Mouse (Mus musculus) liver, embryonic 16.5 days (tissue): Measurements from ENCODE around the gene Ccdc34. TPM values are rescaled to one million over a fixed set of nuclear protein-coding genes. Genes with fewer than 3 reads are reported as not detected.

Source experiments
- ATAC-seq: fragments of 200-750 bp; cut with Nextera tagmentation; 2 replicates; pipeline ENCODE4 v1.8.0; 2017; ENCODE audit warnings: low read depth, mild to moderate bottlenecking, moderate number of reproducible peaks, moderate library complexity
- H3K27ac ChIP-seq: fragments of 300-500 bp; sonication (generic); 2 replicates; pipeline ENCODE4 v1.5.1; 2014; ENCODE audit warnings: mild to moderate bottlenecking, low read length
- H3K27me3 ChIP-seq: fragments of 300-500 bp; sonication (generic); 2 replicates; pipeline ENCODE4 v1.6.1; 2014; ENCODE audit warnings: low read depth, low read length, mixed read lengths; ENCODE audit not compliant: control insufficient read depth, insufficient read depth
- H3K36me3 ChIP-seq: fragments of 300-500 bp; sonication (generic); 2 replicates; pipeline ENCODE4 v1.6.1; 2014; ENCODE audit warnings: mild to moderate bottlenecking; ENCODE audit not compliant: control insufficient read depth, insufficient read depth
- H3K4me1 ChIP-seq: fragments of 300-500 bp; sonication (generic); 2 replicates; pipeline ENCODE4 v1.6.1; 2014; ENCODE audit warnings: low read depth, low read length, mixed read lengths; ENCODE audit not compliant: control insufficient read depth
- H3K4me2 ChIP-seq: fragments of 300-500 bp; sonication (generic); 2 replicates; pipeline ENCODE4 v1.6.1; 2014; ENCODE audit warnings: low read depth, low read length, mixed read lengths
- H3K4me3 ChIP-seq: fragments of 300-500 bp; sonication (generic); 2 replicates; pipeline ENCODE4 v1.5.1; 2014; ENCODE audit warnings: low read depth, mild to moderate bottlenecking, low read length
- H3K9ac ChIP-seq: fragments of 300-500 bp; sonication (generic); 2 replicates; pipeline ENCODE4 v1.6.1; 2014; ENCODE audit warnings: low read depth, low read length
- H3K9me3 ChIP-seq: fragments of 300-500 bp; sonication (generic); replicated peaks from 2 replicates; pipeline ENCODE4 v1.6.1; 2016; ENCODE audit warnings: low read length; ENCODE audit not compliant: control insufficient read depth
- WGBS: fragments of 180-500 bp; shearing (Covaris S2); extraction: QIAGEN DNeasy Blood & Tissue Kit; methylation state at CpG from one replicate; pipeline ENCODE4 v1.1.7; 2014; ENCODE audit not compliant: insufficient replicate concordance; 5-methylcytosine and 5-hydroxymethylcytosine counted together
- polyA plus RNA-seq: library from polyadenylated mRNA; unstranded; fragments of >200 nt; fragmentation: Nextera tagmentation; extraction: Ambion mirVana; gene quantifications from 2 replicates; pipeline ENCODE4 v1.2.1, GENCODE M21; 2015

Gene Ccdc34
- polyA plus RNA-seq, 1 experiment from 2014 or later: 18.1 TPM

DNA sequence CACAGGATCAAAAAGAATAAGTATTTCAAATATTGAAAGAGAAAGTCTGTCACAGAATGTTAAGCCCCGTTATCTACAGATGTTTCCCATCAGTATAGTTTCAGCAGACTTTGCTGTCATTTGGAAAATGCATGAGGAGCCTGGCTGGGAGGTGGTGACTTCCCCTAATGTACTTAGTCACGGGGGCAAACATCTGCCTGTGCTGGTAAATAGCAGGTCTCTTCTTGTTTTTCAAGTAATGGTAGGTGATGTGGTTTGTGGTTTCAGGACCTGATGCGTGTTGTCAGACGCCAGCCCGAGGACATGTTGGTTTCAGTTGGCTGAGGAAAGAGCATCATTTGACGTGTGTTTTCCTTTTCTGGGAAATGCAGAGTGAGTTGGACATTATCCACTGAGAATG, 62.9 kb downstream of the Ccdc34 start:
- H3K4me1 ChIP-seq: no peaks in the 10 kb centered on the region; the same call in 1 of the 2 replicates
- no peak overlapping the region for H3K4me2 ChIP-seq
- ATAC-seq: no peak
- no peak overlapping the region for H3K4me3 ChIP-seq
- H3K36me3 ChIP-seq: no peaks in the 10 kb centered on the region
- H3K27ac ChIP-seq: no peak overlapping the region
- H3K9me3 ChIP-seq: no peaks in the 10 kb centered on the region
- no peak overlapping the region for H3K9ac ChIP-seq
- 20% methylated on average over 6 of the region's 6 CpGs for WGBS
- H3K27me3 ChIP-seq: no peaks in the 10 kb centered on the region

DNA sequence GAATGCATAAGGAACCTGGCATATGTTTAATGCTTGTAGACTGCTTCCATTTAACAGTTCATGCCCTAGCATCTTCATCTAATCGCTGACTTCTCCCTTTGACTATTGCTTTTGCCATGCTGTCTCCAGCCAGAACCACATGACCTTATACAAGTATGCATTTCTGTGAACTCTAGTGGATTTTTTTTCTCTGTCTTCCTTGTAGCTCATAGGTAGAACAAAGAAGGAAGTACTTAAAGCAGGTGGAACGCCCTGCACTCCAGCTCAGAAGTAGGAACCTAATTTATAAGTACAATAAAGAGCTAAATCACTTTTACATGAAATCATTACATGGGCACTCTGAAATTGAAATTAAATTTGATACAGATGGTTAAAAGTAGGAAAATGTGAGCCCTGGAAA, 65.4 kb downstream of the Ccdc34 start:
- no peak overlapping the region for H3K27ac ChIP-seq
- H3K4me3 ChIP-seq: no peak overlapping the region
- H3K9me3 ChIP-seq: no peaks in the 10 kb centered on the region
- no peaks in the 10 kb centered on the region for H3K27me3 ChIP-seq
- WGBS: 55% methylated on average over 2 of the region's 2 CpGs
- no peaks in the 10 kb centered on the region for H3K4me1 ChIP-seq
- H3K9ac ChIP-seq: no peak overlapping the region
- H3K36me3 ChIP-seq: no peaks in the 10 kb centered on the region
- no peak overlapping the region for H3K4me2 ChIP-seq
- no peak for ATAC-seq

DNA sequence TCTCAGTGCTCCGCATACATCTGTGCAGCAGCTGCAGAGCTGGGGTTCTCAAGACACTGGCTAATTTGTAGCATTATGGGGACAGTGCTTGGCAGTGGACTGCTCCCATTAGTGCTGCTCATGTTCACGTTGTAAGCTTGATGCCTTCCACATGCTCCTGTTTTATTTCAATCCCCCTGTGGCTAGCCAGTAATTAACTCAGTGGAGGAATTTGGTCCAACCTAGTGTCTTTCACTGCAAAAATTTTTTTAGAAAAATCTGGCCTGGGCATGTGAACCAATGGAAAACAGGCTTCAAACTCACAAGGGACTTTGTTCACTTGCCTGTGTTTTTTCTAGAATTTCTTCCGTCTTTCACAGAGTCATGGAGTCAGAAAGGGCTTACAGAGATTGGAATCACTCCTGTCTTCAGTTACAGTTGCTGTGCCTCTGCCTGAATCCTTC, 68.1 kb downstream of the Ccdc34 start:
- Histone ChIP-seq H3K4me1 (no peaks in the 10 kb centered on the region), H3K4me2 (no peak overlapping the region), H3K27ac (no peak overlapping the region), H3K9me3 (no peaks in the 10 kb centered on the region), H3K9ac (no peak overlapping the region), H3K36me3 (no peaks in the 10 kb centered on the region), H3K27me3 (no peaks in the 10 kb centered on the region), H3K4me3 (no peak overlapping the region)
- ATAC-seq: no peak
- 63% methylated on average over 3 of the region's 3 CpGs for WGBS

DNA sequence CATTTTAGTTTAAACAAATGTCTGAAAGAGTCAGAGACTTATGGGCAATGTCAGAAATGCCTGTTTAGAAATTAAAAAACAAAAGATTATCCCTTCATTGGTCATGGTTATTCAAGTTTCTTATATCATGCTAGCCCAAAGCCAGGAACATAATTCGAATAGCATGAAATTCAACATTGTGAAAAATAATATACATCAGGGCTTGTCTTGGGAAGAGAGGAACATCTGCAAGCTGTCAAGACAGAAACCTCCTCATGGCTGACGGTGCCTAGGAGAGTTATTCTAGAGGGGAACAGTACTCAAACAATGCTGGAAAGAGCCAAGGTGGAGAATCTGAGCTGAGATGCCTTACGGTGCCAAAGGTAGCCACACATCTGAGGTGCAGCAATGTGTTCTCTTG, 96.5 kb downstream of the Ccdc34 start:
- no peaks in the 10 kb centered on the region for H3K27me3 ChIP-seq
- H3K4me2 ChIP-seq: no peak overlapping the region
- ATAC-seq: no peak
- no peaks in the 10 kb centered on the region for H3K9me3 ChIP-seq
- 66% methylated on average over 3 of the region's 3 CpGs for WGBS
- H3K4me3 ChIP-seq: no peak overlapping the region
- no peaks in the 10 kb centered on the region for H3K4me1 ChIP-seq
- no peak overlapping the region for H3K27ac ChIP-seq
- no peaks in the 10 kb centered on the region for H3K36me3 ChIP-seq
- H3K9ac ChIP-seq: no peak overlapping the region

DNA sequence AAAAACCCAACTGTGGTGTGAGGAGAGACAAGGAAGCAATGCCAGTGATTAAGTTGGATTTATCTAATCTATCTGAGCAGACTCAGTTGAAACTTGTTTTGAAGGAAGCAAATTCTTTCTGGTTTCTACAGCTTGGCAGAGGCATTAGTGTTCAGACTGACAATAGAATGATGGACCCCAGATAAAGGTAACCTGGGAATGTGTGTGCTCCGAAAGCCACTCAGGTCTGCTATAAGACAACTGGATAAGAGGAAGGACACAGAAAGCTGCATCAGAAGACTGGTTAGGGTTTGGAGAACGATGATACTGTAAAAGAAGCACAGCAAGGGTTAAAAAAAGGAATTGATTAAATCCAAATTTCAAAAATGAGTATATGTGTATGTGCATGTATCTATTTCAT, 111.8 kb downstream of the Ccdc34 start:
- no peak for ATAC-seq
- WGBS: 54% methylated on average over 2 of the region's 2 CpGs
- H3K4me2 ChIP-seq: no peak overlapping the region

DNA sequence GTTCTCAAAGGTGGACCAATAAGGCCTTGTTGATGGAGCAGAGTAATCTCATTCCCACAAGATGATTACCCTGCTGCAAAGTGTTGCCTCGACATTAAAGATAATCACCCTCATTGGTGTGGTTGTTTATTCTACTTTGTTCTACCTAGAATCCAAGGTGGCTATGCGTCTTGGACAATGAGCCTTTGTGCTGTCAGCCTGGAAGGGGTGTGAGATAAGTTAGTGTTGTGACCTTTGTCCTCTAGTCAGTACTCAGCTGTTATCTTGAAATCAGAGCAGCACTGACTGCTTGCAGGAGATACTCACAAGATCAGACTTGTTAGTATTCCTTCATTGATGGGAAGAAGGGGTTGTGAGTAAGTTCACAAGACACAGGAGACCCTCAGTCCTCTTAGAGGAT, 114.0 kb downstream of the Ccdc34 start:
- ATAC-seq: no peak
- Histone ChIP-seq H3K27me3 (no peaks in the 10 kb centered on the region), H3K4me1 (no peaks in the 10 kb centered on the region), H3K4me2 (no peak overlapping the region), H3K4me3 (no peak overlapping the region), H3K9me3 (no peaks in the 10 kb centered on the region), H3K9ac (no peak overlapping the region), H3K27ac (no peak overlapping the region), H3K36me3 (no peaks in the 10 kb centered on the region)
- WGBS: 16% methylated on average over 2 of the region's 2 CpGs

More for the DNA sequence above, 111.8 kb downstream of the Ccdc34 start:
- H3K9me3 ChIP-seq: no peaks in the 10 kb centered on the region
- H3K27me3 ChIP-seq: no peaks in the 10 kb centered on the region
- no peaks in the 10 kb centered on the region for H3K36me3 ChIP-seq
- H3K4me1 ChIP-seq: no peaks in the 10 kb centered on the region
- H3K27ac ChIP-seq: no peak overlapping the region
- H3K9ac ChIP-seq: no peak overlapping the region
- no peak overlapping the region for H3K4me3 ChIP-seq

DNA sequence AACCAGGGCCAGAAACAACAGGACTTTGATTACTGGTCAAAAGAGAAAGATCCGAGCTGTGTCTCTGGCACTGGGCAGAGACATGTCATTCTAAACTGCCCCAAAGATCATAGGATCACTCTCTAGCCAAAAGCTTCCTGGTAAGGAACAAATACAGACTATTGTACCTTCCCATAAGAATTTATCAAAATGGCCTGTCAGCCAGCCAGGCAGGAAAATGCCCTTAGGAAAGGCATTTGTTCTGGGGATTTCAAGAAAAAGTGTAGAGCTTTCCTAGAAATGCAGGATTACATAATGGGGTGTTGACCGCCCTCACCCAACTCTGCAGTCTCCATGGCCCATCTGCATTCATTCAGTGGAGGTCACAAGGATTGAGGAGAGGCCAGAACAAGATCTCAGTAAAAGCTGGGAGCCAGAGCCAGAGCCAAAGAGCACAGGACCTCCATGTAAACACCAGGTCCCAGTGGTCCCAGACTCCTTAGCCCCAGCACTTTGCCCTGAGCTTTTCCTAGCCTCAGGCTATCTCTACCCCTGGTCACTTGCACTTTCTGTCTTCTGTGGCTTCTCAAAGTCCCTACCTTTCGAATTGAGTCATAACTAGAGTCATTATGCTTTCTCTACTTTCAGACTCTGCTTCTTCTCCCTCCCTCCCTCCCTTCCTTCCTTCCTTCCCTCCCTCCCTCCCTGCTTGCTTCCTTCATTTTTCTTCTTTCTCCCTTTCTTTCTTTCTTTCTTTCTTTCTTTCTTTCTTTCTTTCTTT, 115.9 kb downstream of the Ccdc34 start:
- H3K9ac ChIP-seq: no peak overlapping the region
- H3K4me1 ChIP-seq: no peaks in the 10 kb centered on the region
- H3K27me3 ChIP-seq: no peaks in the 10 kb centered on the region
- 43% methylated on average over 3 of the region's 3 CpGs for WGBS
- H3K4me2 ChIP-seq: no peak overlapping the region
- H3K4me3 ChIP-seq: no peak overlapping the region
- H3K9me3 ChIP-seq: no peaks in the 10 kb centered on the region
- no peaks in the 10 kb centered on the region for H3K36me3 ChIP-seq
- no peak overlapping the region for H3K27ac ChIP-seq
- no peak for ATAC-seq

DNA sequence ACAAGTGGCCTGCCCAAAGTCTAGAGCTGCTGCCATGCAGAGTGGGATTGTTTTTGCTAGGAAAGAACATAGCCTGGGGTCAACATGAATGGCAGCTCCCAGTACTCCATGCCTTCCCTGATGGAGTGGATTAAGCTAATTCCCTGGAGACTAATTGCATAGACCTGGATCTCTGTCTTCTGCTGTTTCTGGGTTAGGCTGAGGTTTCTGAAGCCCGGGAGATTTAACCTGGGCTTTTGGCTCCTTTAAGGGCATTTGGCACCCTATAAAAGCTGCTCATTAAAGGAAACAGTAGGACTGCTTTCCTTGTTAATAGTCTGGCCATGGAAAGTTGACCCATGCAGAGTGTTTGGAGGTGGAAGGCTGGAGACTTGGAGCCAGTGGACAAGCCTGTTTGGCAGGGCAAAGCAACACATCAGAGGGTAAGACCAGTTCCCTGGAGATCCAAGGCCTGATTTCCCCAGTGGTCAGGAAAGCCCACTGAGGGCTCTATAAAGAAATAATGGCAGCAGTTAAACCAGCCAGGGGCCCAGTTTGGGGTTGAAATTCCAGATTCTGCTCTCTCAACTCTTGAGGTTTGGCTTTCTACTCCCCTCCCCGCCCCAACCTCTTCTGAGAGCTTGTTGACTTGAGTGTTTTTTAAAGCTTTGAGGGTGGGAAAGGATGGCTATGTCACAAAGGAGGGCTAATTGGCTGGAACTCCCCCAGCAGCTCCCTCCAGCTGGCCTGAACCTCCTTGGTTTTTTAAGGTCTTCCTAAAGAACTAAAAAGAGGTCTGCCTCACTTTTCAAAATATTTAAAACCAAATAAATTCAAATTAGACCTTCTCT, 117.4 kb downstream of the Ccdc34 start:
- Histone ChIP-seq H3K9me3 (no peaks in the 10 kb centered on the region), H3K9ac (no peak overlapping the region), H3K27ac (no peak overlapping the region), H3K36me3 (no peaks in the 10 kb centered on the region), H3K4me1 (no peaks in the 10 kb centered on the region), H3K4me2 (no peak overlapping the region), H3K27me3 (no peaks in the 10 kb centered on the region), H3K4me3 (no peak overlapping the region)
- 37% methylated on average over 2 of the region's 2 CpGs for WGBS
- ATAC-seq: no peak

DNA sequence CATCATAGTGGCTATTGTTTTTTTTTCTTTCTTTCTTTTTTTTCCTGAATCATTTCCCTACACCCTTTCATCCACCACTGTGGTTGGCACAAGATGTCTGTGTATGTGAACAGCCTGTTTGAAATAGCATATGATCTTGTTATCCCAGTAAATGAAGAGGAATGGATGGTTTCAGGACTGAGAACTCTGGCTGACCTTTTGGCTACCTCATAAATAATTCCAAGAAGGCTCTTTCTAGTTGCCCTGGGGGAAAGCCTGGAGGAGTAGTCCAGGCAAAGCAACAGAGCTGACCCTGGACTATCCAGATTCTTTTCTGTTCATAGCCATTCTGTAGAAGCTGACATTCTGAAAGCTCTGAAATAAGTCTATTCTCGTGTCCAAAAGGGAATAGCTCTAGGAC, 119.7 kb downstream of the Ccdc34 start:
- Histone ChIP-seq H3K27ac (no peak overlapping the region), H3K36me3 (no peaks in the 10 kb centered on the region), H3K4me1 (no peaks in the 10 kb centered on the region), H3K9me3 (no peaks in the 10 kb centered on the region), H3K9ac (no peak overlapping the region), H3K27me3 (no peaks in the 10 kb centered on the region), H3K4me3 (no peak overlapping the region), H3K4me2 (no peak overlapping the region)
- no peak for ATAC-seq
- 39% methylated on average over 1 of the region's 1 CpGs for WGBS
